Mouse (Mus musculus) stomach, embryonic 15.5 days (tissue): ENCODE data around the gene Thap4. TPM values are rescaled to one million over a fixed set of nuclear protein-coding genes. Genes with fewer than 3 reads are reported as not detected.

Experiments used
- ATAC-seq: fragments of 200-750 bp; cut with Nextera tagmentation; 2 replicates; pipeline ENCODE4 v1.8.0; 2017; ENCODE audit warnings: low read depth, moderate number of reproducible peaks, moderate TSS enrichment; ENCODE audit not compliant: insufficient read depth, low FRiP score
- H3K27ac ChIP-seq: fragments of 300-500 bp; sonication (generic); 2 replicates; pipeline ENCODE4 v1.5.1; 2015; ENCODE audit warnings: mild to moderate bottlenecking, inconsistent platforms
- H3K27me3 ChIP-seq: fragments of 300-500 bp; sonication (generic); replicated peaks from 2 replicates; pipeline ENCODE4 v1.6.1; 2015; ENCODE audit warnings: inconsistent platforms
- H3K36me3 ChIP-seq: fragments of 300-500 bp; sonication (generic); 2 replicates; pipeline ENCODE4 v1.6.1; 2015; ENCODE audit warnings: inconsistent platforms
- H3K4me1 ChIP-seq: fragments of 300-500 bp; sonication (generic); 2 replicates; pipeline ENCODE4 v1.6.1; 2015; ENCODE audit warnings: inconsistent platforms
- H3K4me2 ChIP-seq: fragments of 300-500 bp; sonication (generic); 2 replicates; pipeline ENCODE4 v1.6.1; 2015; ENCODE audit warnings: mild to moderate bottlenecking, inconsistent platforms
- H3K4me3 ChIP-seq: fragments of 300-500 bp; sonication (generic); replicated peaks from 2 replicates; pipeline ENCODE4 v1.5.1; 2015; ENCODE audit warnings: inconsistent platforms
- H3K9ac ChIP-seq: fragments of 300-500 bp; sonication (generic); 2 replicates; pipeline ENCODE4 v1.6.1; 2015; ENCODE audit warnings: inconsistent platforms
- H3K9me3 ChIP-seq: fragments of 300-500 bp; sonication (generic); 2 replicates; pipeline ENCODE4 v1.6.1; 2016; ENCODE audit warnings: inconsistent platforms
- whole genome bisulfite sequencing: fragments of 180-500 bp; shearing (Covaris S2); methylation state at CpG from one replicate; pipeline ENCODE4 v1.1.7; 2015; 5-methylcytosine and 5-hydroxymethylcytosine counted together
- polyA plus RNA-seq: library from polyadenylated mRNA; unstranded; fragments of >200 nt; fragmentation: Nextera tagmentation; extraction: Ambion mirVana; gene quantifications from 2 replicates; pipeline ENCODE4 v1.2.1, GENCODE M21; 2015

Thap4 gene
- polyA plus RNA-seq, 1 experiment from 2014 or later, result 54.0 TPM

DNA sequence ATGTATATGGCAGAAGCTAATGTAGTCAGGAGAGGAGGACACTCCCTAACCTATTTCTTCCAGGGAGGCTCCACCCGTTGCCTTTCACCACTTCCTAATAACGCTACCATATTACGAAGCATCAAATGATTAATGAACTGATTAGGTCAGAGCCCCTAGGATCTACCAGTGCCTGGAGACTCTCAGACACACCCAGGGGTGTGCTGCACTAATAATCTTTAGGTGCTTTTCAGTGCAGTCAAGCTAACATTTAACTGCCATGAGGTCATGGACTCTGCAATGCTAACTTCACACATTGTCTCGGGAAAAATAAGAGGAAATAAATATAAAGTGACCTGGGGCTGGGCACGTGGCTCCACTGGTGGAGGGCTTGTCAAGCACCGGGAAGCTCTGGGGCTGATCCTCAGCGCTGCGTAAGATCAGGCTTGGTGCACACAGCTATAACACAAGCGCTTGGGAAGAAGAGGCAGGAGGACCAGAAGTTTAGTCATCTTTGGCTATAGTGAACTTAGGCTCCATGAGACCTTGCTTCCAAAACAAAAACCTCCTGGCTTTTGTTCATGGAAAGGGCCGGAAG lies 51.1 kb downstream of the Thap4 start:
- 75% methylated on average over 10 of the region's 10 CpGs for WGBS
- no peak overlapping the region for H3K9ac ChIP-seq
- H3K27ac ChIP-seq, result peak overlapping the region; percentile 44; the same call in 1 of the 2 replicates
- no peak overlapping the region for H3K4me2 ChIP-seq
- no peaks in the 10 kb centered on the region for H3K27me3 ChIP-seq
- no peak overlapping the region for H3K4me3 ChIP-seq
- H3K4me1 ChIP-seq, result no peaks in the 10 kb centered on the region
- ATAC-seq, result peak; percentile 56; the same call in 1 of the 2 replicates
- no peaks in the 10 kb centered on the region for H3K9me3 ChIP-seq
- peaks cover 9% of the 10 kb centered on the region for H3K36me3 ChIP-seq

DNA sequence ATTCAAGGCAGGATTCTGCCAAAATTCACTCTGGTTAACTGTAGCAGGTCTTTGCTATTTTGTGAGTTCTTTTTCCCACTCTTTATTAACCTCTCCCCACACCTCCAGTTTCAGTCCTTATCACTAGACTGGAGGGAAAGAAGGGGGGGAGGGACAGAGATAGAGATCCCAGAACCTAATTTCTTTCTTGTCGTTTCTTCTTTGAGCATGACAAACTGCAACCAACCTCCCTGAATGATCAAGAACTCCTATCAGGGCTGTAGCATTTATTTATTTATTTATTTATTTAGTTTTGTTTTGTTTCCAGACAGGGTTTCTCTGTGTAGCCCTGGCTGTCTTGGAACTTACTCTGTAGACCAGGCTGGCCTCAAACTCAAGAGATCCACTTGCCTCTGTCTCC lies 52.6 kb downstream of the Thap4 start:
- H3K36me3 ChIP-seq, result peaks cover 9% of the 10 kb centered on the region
- no peaks in the 10 kb centered on the region for H3K27me3 ChIP-seq
- no peak overlapping the region for H3K9ac ChIP-seq
- 69% methylated on average over 1 of the region's 1 CpGs for WGBS
- no peak overlapping the region for H3K4me2 ChIP-seq
- ATAC-seq, result no peak
- no peaks in the 10 kb centered on the region for H3K4me1 ChIP-seq
- no peaks in the 10 kb centered on the region for H3K9me3 ChIP-seq
- no peak overlapping the region for H3K4me3 ChIP-seq
- no peak overlapping the region for H3K27ac ChIP-seq

DNA sequence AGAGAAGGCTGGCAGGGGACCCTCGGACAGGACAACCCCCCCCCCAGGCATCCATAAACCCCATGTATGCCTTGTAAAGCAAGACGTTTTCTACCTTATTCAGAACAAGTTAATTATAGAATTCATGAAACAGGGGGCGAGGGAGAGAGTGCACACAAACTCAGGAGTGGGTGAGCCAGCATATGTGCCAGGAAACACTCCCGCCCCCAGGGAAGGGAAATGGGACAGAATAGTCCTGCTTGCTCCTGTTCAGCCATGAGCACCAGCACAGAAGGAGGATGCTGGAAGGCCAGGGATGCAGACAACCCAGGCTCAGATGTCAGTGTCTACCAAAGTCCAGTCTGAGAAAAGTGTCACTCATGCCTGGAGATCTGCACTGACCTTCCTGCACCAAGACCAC lies 55.5 kb downstream of the Thap4 start:
- 77% methylated on average over 4 of the region's 4 CpGs for WGBS

DNA sequence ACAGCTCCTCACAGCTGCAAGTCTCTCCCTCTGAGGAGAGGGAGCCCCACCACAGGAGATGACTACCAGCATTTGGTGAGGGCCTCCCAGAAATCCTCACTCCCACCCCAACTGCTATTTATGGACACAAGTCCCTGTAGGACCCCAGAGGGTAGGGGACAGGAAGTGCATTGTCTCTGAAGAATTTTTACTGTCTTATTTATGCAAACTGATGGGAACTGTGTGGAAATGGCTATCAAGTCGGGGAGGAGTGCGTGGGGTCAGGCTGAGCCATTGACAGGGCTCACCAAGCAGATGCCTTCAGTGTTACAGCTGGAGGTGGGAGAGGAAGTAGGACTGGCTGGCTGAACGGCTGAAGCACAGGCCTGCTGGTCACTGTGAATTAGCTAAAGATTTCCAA lies 57.3 kb downstream of the Thap4 start:
- no peak overlapping the region for H3K4me3 ChIP-seq
- WGBS, result 33% methylated on average over 3 of the region's 3 CpGs
- H3K9ac ChIP-seq, result no peak overlapping the region
- H3K9me3 ChIP-seq, result no peaks in the 10 kb centered on the region
- 0 out of 2 replicates have a peak, but pooled peaks cover 4% of the 10 kb centered on the region for H3K36me3 ChIP-seq
- H3K4me1 ChIP-seq, result no peaks in the 10 kb centered on the region
- H3K27me3 ChIP-seq, result no peaks in the 10 kb centered on the region
- H3K4me2 ChIP-seq, result no peak overlapping the region
- no peak overlapping the region for H3K27ac ChIP-seq
- no peak for ATAC-seq

More for the DNA sequence above, 55.5 kb downstream of the Thap4 start:
- H3K4me2 ChIP-seq, result no peak overlapping the region
- H3K4me1 ChIP-seq, result no peaks in the 10 kb centered on the region
- H3K9me3 ChIP-seq, result no peaks in the 10 kb centered on the region
- no peak overlapping the region for H3K27ac ChIP-seq
- H3K4me3 ChIP-seq, result no peak overlapping the region
- ATAC-seq, result no peak
- H3K27me3 ChIP-seq, result no peaks in the 10 kb centered on the region
- peaks cover 6% of the 10 kb centered on the region; the same call in 1 of the 2 replicates for H3K36me3 ChIP-seq
- H3K9ac ChIP-seq, result no peak overlapping the region

- ATAC-seq, result no peak
- no peak overlapping the region for H3K9ac ChIP-seq
- 67% methylated on average over 6 of the region's 6 CpGs for WGBS
Observed at GRCm38 (mm10) chr1:93694966-93695365, 59.7 kb downstream of the Thap4 start.

GRCm38 (mm10) chr1:93693943-93694342 lies 60.7 kb downstream of the Thap4 start:
- Histone ChIP-seq H3K4me1 (no peaks in the 10 kb centered on the region), H3K27me3 (no peaks in the 10 kb centered on the region), H3K9me3 (no peaks in the 10 kb centered on the region), H3K4me3 (no peak overlapping the region), H3K9ac (no peak overlapping the region), H3K36me3 (0 out of 2 replicates have a peak, but pooled peaks cover 4% of the 10 kb centered on the region), H3K4me2 (no peak overlapping the region), H3K27ac (no peak overlapping the region)
- 86% methylated on average over 10 of the region's 10 CpGs for WGBS
- ATAC-seq, result no peak

More at GRCm38 (mm10) chr1:93694966-93695365, 59.7 kb downstream of the Thap4 start:
- 0 out of 2 replicates have a peak, but pooled peaks cover 4% of the 10 kb centered on the region for H3K36me3 ChIP-seq
- no peak overlapping the region for H3K4me3 ChIP-seq
- H3K27ac ChIP-seq, result no peak overlapping the region
- H3K9me3 ChIP-seq, result no peaks in the 10 kb centered on the region
- no peaks in the 10 kb centered on the region for H3K27me3 ChIP-seq
- no peak overlapping the region for H3K4me2 ChIP-seq
- H3K4me1 ChIP-seq, result no peaks in the 10 kb centered on the region

- 68% methylated on average over 3 of the region's 3 CpGs for WGBS
- Histone ChIP-seq H3K36me3 (0 out of 2 replicates have a peak, but pooled peaks cover 4% of the 10 kb centered on the region), H3K4me3 (no peak overlapping the region), H3K27me3 (no peaks in the 10 kb centered on the region), H3K9ac (no peak overlapping the region), H3K4me2 (no peak overlapping the region), H3K27ac (no peak overlapping the region), H3K9me3 (no peaks in the 10 kb centered on the region), H3K4me1 (no peaks in the 10 kb centered on the region; the same call in 1 of the 2 replicates)
- no peak for ATAC-seq
Observed at GRCm38 (mm10) chr1:93693502-93693901, 61.2 kb downstream of the Thap4 start.

GRCm38 (mm10) chr1:93692773-93693172 lies 61.9 kb downstream of the Thap4 start:
- Histone ChIP-seq H3K9me3 (no peaks in the 10 kb centered on the region), H3K36me3 (0 out of 2 replicates have a peak, but pooled peaks cover 4% of the 10 kb centered on the region), H3K27me3 (no peaks in the 10 kb centered on the region), H3K9ac (no peak overlapping the region), H3K27ac (no peak overlapping the region), H3K4me2 (no peak overlapping the region), H3K4me1 (no peaks in the 10 kb centered on the region; the same call in none of the 2 replicates), H3K4me3 (no peak overlapping the region)
- ATAC-seq, result no peak
- 75% methylated on average over 9 of the region's 9 CpGs for WGBS

- no peak overlapping the region for H3K4me2 ChIP-seq
- H3K9ac ChIP-seq, result no peak overlapping the region
- no peaks in the 10 kb centered on the region; the same call in none of the 2 replicates for H3K4me1 ChIP-seq
- H3K9me3 ChIP-seq, result no peaks in the 10 kb centered on the region
- 64% methylated on average over 10 of the region's 10 CpGs for WGBS
- no peak overlapping the region for H3K27ac ChIP-seq
- H3K27me3 ChIP-seq, result no peaks in the 10 kb centered on the region
- no peak for ATAC-seq
- no peak overlapping the region for H3K4me3 ChIP-seq
- H3K36me3 ChIP-seq, result 0 out of 2 replicates have a peak, but pooled peaks cover 4% of the 10 kb centered on the region
Observed at GRCm38 (mm10) chr1:93691786-93692357, 62.8 kb downstream of the Thap4 start.

GRCm38 (mm10) chr1:93691106-93691505 lies 63.6 kb downstream of the Thap4 start:
- Histone ChIP-seq H3K4me3 (no peak overlapping the region), H3K4me2 (no peak overlapping the region), H3K9ac (no peak overlapping the region), H3K36me3 (0 out of 2 replicates have a peak, but pooled peaks cover 4% of the 10 kb centered on the region), H3K9me3 (no peaks in the 10 kb centered on the region), H3K27me3 (no peaks in the 10 kb centered on the region), H3K4me1 (no peaks in the 10 kb centered on the region; the same call in none of the 2 replicates), H3K27ac (no peak overlapping the region)
- WGBS, result 91% methylated on average over 8 of the region's 8 CpGs
- no peak for ATAC-seq

DNA sequence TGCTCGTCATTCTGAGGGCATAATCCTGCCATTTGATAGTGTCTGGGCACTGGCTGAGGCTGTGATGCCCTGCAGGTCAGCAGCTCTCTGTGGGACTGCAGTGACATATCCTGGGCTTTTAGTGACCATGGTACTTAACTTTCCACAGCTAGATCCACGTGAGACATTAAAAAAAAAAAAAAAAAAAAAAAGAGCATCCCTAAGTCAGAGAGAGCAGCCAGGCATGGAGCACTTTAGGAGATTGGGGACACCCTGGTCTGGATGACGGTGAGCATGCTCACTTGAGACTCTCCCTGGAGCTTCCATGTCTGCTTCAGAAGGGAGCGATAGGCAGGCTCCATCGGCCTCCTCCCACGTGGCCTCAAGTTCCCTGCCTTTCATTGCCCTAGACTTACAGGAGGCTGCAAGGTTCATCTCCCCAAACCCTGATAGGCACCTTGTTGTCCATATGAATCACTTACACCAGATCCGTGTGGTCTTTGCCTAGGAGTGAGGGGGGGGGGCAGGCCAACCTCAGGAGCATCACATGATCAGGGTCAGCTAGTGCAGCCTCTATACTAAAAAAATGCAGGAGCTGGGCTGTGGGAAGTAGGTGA lies 64.7 kb downstream of the Thap4 start:
- Histone ChIP-seq H3K4me3 (no peak overlapping the region), H3K9me3 (no peaks in the 10 kb centered on the region), H3K27ac (no peak overlapping the region), H3K4me1 (no peaks in the 10 kb centered on the region; the same call in none of the 2 replicates), H3K9ac (no peak overlapping the region), H3K36me3 (no peaks in the 10 kb centered on the region), H3K27me3 (no peaks in the 10 kb centered on the region), H3K4me2 (no peak overlapping the region)
- 80% methylated on average over 7 of the region's 7 CpGs for WGBS
- ATAC-seq, result no peak

GRCm38 (mm10) chr1:93688154-93688553 lies 66.5 kb downstream of the Thap4 start:
- no peak overlapping the region for H3K4me3 ChIP-seq
- WGBS, result 69% methylated on average over 8 of the region's 8 CpGs
- H3K4me2 ChIP-seq, result peak overlapping the region; percentile 84; the same call in 1 of the 2 replicates
- no peaks in the 10 kb centered on the region for H3K36me3 ChIP-seq
- H3K9me3 ChIP-seq, result no peaks in the 10 kb centered on the region
- no peaks in the 10 kb centered on the region; the same call in none of the 2 replicates for H3K4me1 ChIP-seq
- H3K27ac ChIP-seq, result peak overlapping the region; percentile 11; the same call in 1 of the 2 replicates
- ATAC-seq, result peak; percentile 17; the same call in 1 of the 2 replicates
- no peaks in the 10 kb centered on the region for H3K27me3 ChIP-seq
- no peak overlapping the region for H3K9ac ChIP-seq
